Mouse (Mus musculus) CH12.LX (cell line): Measurements from ENCODE around the gene Max. TPM values are rescaled to one million over a fixed set of nuclear protein-coding genes. Genes with fewer than 3 reads are reported as not detected.

Experiments
- DNase-seq: peaks from one replicate; pipeline ENCODE4 v3.0.0-alpha.2; 2013; ENCODE audit errors: extremely low read depth
- H3K27ac ChIP-seq: 2 replicates; pipeline ENCODE4 v1.5.1; 2012; ENCODE audit warnings: low read depth, mild to moderate bottlenecking, control low read depth, moderate library complexity; ENCODE audit not compliant: insufficient read depth
- H3K27me3 ChIP-seq: replicated peaks from 2 replicates; pipeline ENCODE3; 2012; ENCODE audit warnings: inconsistent platforms
- H3K36me3 ChIP-seq, 2 experiments: replicated peaks in 1 of 2; 2 replicates each; pipeline versions ENCODE3 to v1.6.1; 2012; ENCODE audit warnings: inconsistent platforms in 1 of 2, low read length in 1 of 2, mild to moderate bottlenecking in 1 of 2, mixed read lengths in 1 of 2, moderate library complexity in 1 of 2; ENCODE audit not compliant: control insufficient read depth in 1 of 2, insufficient read depth in 1 of 2
- H3K4me1 ChIP-seq, 2 experiments: 2 replicates each; pipeline ENCODE4 v1.6.1; 2012; ENCODE audit warnings: inconsistent platforms in 1 of 2, moderate library complexity in 1 of 2; ENCODE audit not compliant: insufficient read depth in 2 of 2, control insufficient read depth in 1 of 2
- H3K4me2 ChIP-seq: 2 replicates; pipeline ENCODE4 v1.6.1; 2012; ENCODE audit warnings: low read depth, mild to moderate bottlenecking, control low read depth; ENCODE audit not compliant: poor library complexity, insufficient read depth, severe bottlenecking
- H3K4me3 ChIP-seq, 3 experiments: fragments of 150-350 bp in 1 of 3; sonication (generic) in 1 of 3; replicated peaks in 1 of 3; 2 replicates each; pipeline versions ENCODE3 to v1.5.1; 2011 to 2012; ENCODE audit warnings: low read depth in 2 of 3, low read length in 2 of 3, mild to moderate bottlenecking in 2 of 3, moderate library complexity in 2 of 3, control low read depth in 1 of 3, improper control_type of control experiment in 1 of 3, inconsistent platforms in 1 of 3, mixed read lengths in 1 of 3; ENCODE audit not compliant: poor library complexity in 1 of 3
- H3K79me2 ChIP-seq: replicated peaks from 2 replicates; pipeline ENCODE4 v1.6.1; 2012; ENCODE audit warnings: mild to moderate bottlenecking, moderate library complexity; ENCODE audit not compliant: control insufficient read depth, poor library complexity, insufficient read depth, severe bottlenecking; ENCODE audit errors: extremely low read depth
- H3K9ac ChIP-seq: 2 replicates; pipeline ENCODE4 v1.6.1; 2012; ENCODE audit warnings: low read depth, mild to moderate bottlenecking, control low read depth, moderate library complexity; ENCODE audit not compliant: insufficient read depth
- H3K9me3 ChIP-seq: replicated peaks from 2 replicates; pipeline ENCODE3; 2012; ENCODE audit warnings: low read length, inconsistent platforms, mixed read lengths
- BHLHE40 ChIP-seq: IDR thresholded peaks from 2 replicates; pipeline ENCODE4 v1.6.1; 2011; ENCODE audit warnings: mild to moderate bottlenecking, low read depth, low read length, improper control_type of control experiment
- CHD1 ChIP-seq: IDR thresholded peaks from 2 replicates; pipeline ENCODE4 v1.6.1; 2012; ENCODE audit warnings: low read depth, low read length, improper control_type of control experiment, inconsistent platforms
- CHD2 ChIP-seq: IDR thresholded peaks from 2 replicates; pipeline ENCODE4 v1.6.1; 2011; ENCODE audit warnings: low read length, improper control_type of control experiment
- EP300 ChIP-seq: IDR thresholded peaks from 2 replicates; pipeline ENCODE4 v1.6.1; 2011; ENCODE audit warnings: low read length, improper control_type of control experiment
- GABPA ChIP-seq: IDR thresholded peaks from 2 replicates; pipeline ENCODE4 v1.6.1; 2012; ENCODE audit warnings: low read depth, low read length, improper control_type of control experiment, inconsistent platforms; ENCODE audit not compliant: insufficient replicate concordance
- IRF4 ChIP-seq: IDR thresholded peaks from 2 replicates; pipeline ENCODE4 v1.6.1; 2014; ENCODE audit warnings: low read depth, mild to moderate bottlenecking, inconsistent platforms, low read length, improper control_type of control experiment
- JUN ChIP-seq: IDR thresholded peaks from 2 replicates; pipeline ENCODE4 v1.6.1; 2011; ENCODE audit warnings: low read depth, mild to moderate bottlenecking, low read length, improper control_type of control experiment, moderate library complexity; ENCODE audit not compliant: insufficient read depth
- JUND ChIP-seq: conservative IDR thresholded peaks from 2 replicates; pipeline ENCODE4 v1.6.1; 2011; ENCODE audit warnings: low read depth, low read length, improper control_type of control experiment
- KAT2A ChIP-seq: IDR thresholded peaks from 2 replicates; pipeline ENCODE4 v1.6.1; 2012; ENCODE audit warnings: low read length, improper control_type of control experiment, inconsistent platforms; ENCODE audit not compliant: insufficient replicate concordance
- MAFK ChIP-seq: IDR thresholded peaks from 2 replicates; pipeline ENCODE4 v1.6.1; 2011; ENCODE audit warnings: low read length, improper control_type of control experiment; ENCODE audit not compliant: insufficient replicate concordance
- MAX ChIP-seq: IDR thresholded peaks from 2 replicates; pipeline ENCODE4 v1.6.1; 2011; ENCODE audit warnings: low read length, improper control_type of control experiment
- MEF2A ChIP-seq: IDR thresholded peaks from 2 replicates; pipeline ENCODE4 v1.6.1; 2014; ENCODE audit warnings: low read depth, mild to moderate bottlenecking, inconsistent platforms, low read length, improper control_type of control experiment, borderline replicate concordance
- MYC ChIP-seq: IDR thresholded peaks from 2 replicates; pipeline ENCODE4 v1.6.1; 2011; ENCODE audit warnings: low read depth, mild to moderate bottlenecking, improper control_type of control experiment, low read length
- NRF1 ChIP-seq: IDR thresholded peaks from 2 replicates; pipeline ENCODE4 v1.6.1; 2014; ENCODE audit warnings: low read depth, mild to moderate bottlenecking, inconsistent platforms, low read length, improper control_type of control experiment, moderate library complexity
- PAX5 ChIP-seq: IDR thresholded peaks from 2 replicates; pipeline ENCODE4 v1.6.1; 2012; ENCODE audit warnings: low read length, inconsistent platforms, mixed read lengths
- POLR2A ChIP-seq: IDR thresholded peaks from 2 replicates; pipeline ENCODE4 v1.6.1; 2011; ENCODE audit warnings: low read depth, mild to moderate bottlenecking, improper control_type of control experiment, low read length
- POLR2AphosphoS2 ChIP-seq: IDR thresholded peaks from 2 replicates; pipeline ENCODE4 v1.6.1; 2011; ENCODE audit warnings: low read depth, low read length, improper control_type of control experiment
- RAD21 ChIP-seq: IDR thresholded peaks from 2 replicates; pipeline ENCODE4 v1.6.1; 2011; ENCODE audit warnings: low read depth, mild to moderate bottlenecking, low read length, improper control_type of control experiment, moderate library complexity
- RCOR1 ChIP-seq: conservative IDR thresholded peaks from 2 replicates; pipeline ENCODE4 v1.6.1; 2012; ENCODE audit warnings: low read depth, mild to moderate bottlenecking, inconsistent platforms, low read length, improper control_type of control experiment
- SIN3A ChIP-seq: IDR thresholded peaks from 2 replicates; pipeline ENCODE4 v1.6.1; 2012; ENCODE audit warnings: low read length, improper control_type of control experiment, inconsistent platforms
- SMC3 ChIP-seq: IDR thresholded peaks from 2 replicates; pipeline ENCODE4 v1.6.1; 2011; ENCODE audit warnings: low read depth, low read length, improper control_type of control experiment
- TBP ChIP-seq: conservative IDR thresholded peaks from 2 replicates; pipeline ENCODE4 v1.6.1; 2011; ENCODE audit warnings: low read depth, low read length, improper control_type of control experiment
- TCF12 ChIP-seq: IDR thresholded peaks from 2 replicates; pipeline ENCODE4 v1.6.1; 2014; ENCODE audit warnings: low read depth, mild to moderate bottlenecking, inconsistent platforms, low read length, improper control_type of control experiment
- USF2 ChIP-seq: conservative IDR thresholded peaks from 2 replicates; pipeline ENCODE4 v1.6.1; 2011; ENCODE audit warnings: low read depth, low read length, improper control_type of control experiment
- ZC3H11A ChIP-seq: IDR thresholded peaks from 2 replicates; pipeline ENCODE4 v1.6.1; 2012; ENCODE audit warnings: low read depth, mild to moderate bottlenecking, inconsistent platforms, low read length, improper control_type of control experiment
- ZKSCAN1 ChIP-seq: IDR thresholded peaks from 2 replicates; pipeline ENCODE4 v1.6.1; 2012; ENCODE audit warnings: low read depth, inconsistent platforms, low read length, improper control_type of control experiment, borderline replicate concordance
- ZMIZ1 ChIP-seq: IDR thresholded peaks from 2 replicates; pipeline ENCODE4 v1.6.1; 2012; ENCODE audit warnings: low read depth, mild to moderate bottlenecking, inconsistent platforms, low read length, improper control_type of control experiment
- ZNF384 ChIP-seq: IDR thresholded peaks from 2 replicates; pipeline ENCODE4 v1.6.1; 2012; ENCODE audit warnings: low read depth, low read length, improper control_type of control experiment, inconsistent platforms
- dilution Hi-C: fragments of 300-500 bp; cut with MboI; formaldehyde crosslinking; loops from 2 replicates; pipeline ENCODE4 v1.14.3; 2020; ENCODE audit warnings: low sequenced_read_pairs; ENCODE audit not compliant: extremely low pct_unique_long_range_greater_than_20kb, extremely low pct_ligation_motif_present
- in situ Hi-C: fragments of 300-500 bp; cut with MboI; formaldehyde crosslinking; loops from 3 replicates; pipeline ENCODE4 v1.14.3; 2019; ENCODE audit warnings: low sequenced_read_pairs, low pct_ligation_motif_present, low pct_unique_long_range_greater_than_20kb, mixed read lengths
- polyA plus RNA-seq: library from polyadenylated mRNA; unstranded; fragments of >175 nt; gene quantifications from 2 replicates; pipeline ENCODE4 v1.2.1, GENCODE M21; 2012; ENCODE audit warnings: low read depth; ENCODE audit not compliant: insufficient read length
- total RNA-seq, 2 experiments: library from RNA; depleted of rRNA; stranded (reverse); fragments of 300-350 nt in 1 of 2; fragments of >200 nt in 1 of 2; gene quantifications; 2 replicates each; pipeline ENCODE4 v1.2.3; 2012 to 2014

Gene Max
- total and polyA plus RNA-seq, 3 experiments = 23.9 to 128 (median 69.6) TPM

DNA sequence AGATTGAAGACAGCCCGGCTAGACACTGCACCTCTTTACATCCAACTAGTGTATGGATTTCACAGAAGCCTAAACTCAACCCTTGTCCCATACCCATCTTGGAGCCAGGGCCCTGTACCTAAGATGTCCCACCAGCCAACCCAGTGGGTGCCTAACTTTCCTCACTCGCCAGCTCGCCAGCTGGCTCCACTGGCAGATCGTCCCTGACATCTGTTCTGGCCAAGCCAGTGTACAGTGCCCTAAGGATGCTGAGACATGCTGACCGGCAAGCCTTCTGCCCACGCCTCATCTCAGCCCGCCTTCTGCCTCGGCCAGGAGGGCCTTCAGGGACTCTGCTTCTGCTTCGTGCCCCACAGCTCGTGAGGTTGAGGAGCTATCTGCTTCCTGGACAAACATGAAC, 25.8 kb downstream of the Max start:
- Histone ChIP-seq H3K9me3 (no peaks in the 10 kb centered on the region), H3K36me3 (peaks cover 61 to 89% of the 10 kb centered on the region in 2 experiments), H3K4me2 (no peak overlapping the region), H3K27ac (no peak overlapping the region), H3K9ac (no peak overlapping the region), H3K4me1 (peaks cover 4 to 50% of the 10 kb centered on the region in 2 experiments; a peak in 3 of 4 replicates), H3K4me3 (no peak overlapping the region), H3K27me3 (no peaks in the 10 kb centered on the region), H3K79me2 (no peaks in the 10 kb centered on the region; the same call in 1 of the 2 replicates)
- dilution Hi-C loops = no loop called here
- DNase-seq = no peak
- TF ChIP-seq GABPA (no peak), ZNF384 (no peak), TBP (no peak), USF2 (no peak), JUN (no peak)
- in situ Hi-C loops = no loop called here

DNA sequence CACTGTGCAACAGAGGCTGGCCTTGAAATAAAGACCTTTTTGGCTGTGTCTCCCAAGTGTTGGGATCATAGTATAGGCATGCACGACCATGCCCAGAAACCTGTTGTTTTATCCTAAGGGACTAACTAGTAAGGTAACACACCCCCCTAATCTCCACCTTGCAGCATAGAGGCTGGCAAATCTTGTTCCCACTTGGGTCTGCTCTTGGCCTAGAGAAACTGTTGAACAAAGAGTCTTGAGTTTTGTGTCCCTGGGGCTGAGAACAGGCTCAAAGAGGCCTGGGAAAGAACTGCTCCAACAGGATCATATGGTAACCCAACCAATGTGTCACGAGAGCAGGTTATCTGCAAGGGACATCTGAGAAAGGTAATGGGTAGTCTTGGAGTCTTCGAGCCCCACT, 27.6 kb downstream of the Max start:
- dilution Hi-C loops (no loop called here), in situ Hi-C loops (no loop called here)
- Histone ChIP-seq H3K27me3 (no peaks in the 10 kb centered on the region), H3K4me1 (peaks cover 4 to 50% of the 10 kb centered on the region in 2 experiments; a peak in 3 of 4 replicates), H3K4me3 (no peak overlapping the region), H3K79me2 (no peaks in the 10 kb centered on the region), H3K36me3 (peaks cover 44 to 82% of the 10 kb centered on the region in 2 experiments), H3K9ac (no peak overlapping the region), H3K27ac (no peak overlapping the region), H3K9me3 (no peaks in the 10 kb centered on the region), H3K4me2 (no peak overlapping the region)
- no peak for DNase-seq
- TF ChIP-seq ZC3H11A (no peak), TBP (no peak), SMC3 (no peak), POLR2AphosphoS2 (no peak), KAT2A (no peak), MAX (no peak), EP300 (no peak), TCF12 (no peak), ZKSCAN1 (no peak), CHD1 (no peak), IRF4 (no peak)

DNA sequence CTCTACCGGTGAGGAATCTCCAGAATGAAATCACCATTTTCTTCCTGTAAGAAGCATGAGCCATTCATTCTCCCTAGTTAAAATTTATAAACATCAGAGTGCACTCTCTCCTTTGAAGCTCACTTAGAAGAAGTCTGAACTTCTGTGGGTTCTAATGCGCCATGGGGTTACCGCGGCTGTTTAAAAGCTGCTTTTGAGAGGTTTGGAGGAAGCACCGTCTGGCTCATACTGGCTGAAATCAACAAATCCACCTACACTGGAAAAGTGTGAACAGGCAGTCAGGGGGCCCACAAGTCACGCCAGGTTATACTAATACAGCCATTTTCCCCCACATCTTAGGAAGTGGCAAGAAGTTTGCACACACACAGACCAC, 29.3 kb downstream of the Max start:
- in situ Hi-C loops = no loop called here
- dilution Hi-C loops = no loop called here
- H3K27ac ChIP-seq = no peak overlapping the region
- TF ChIP-seq SIN3A = no peak
- no peak for TF ChIP-seq CHD2
- TF ChIP-seq TBP = no peak
- no peak for TF ChIP-seq MYC
- no peak for TF ChIP-seq RCOR1
- no peak for TF ChIP-seq POLR2A
- no peak for TF ChIP-seq NRF1
- no peak for TF ChIP-seq RAD21
- no peak for TF ChIP-seq GABPA
- TF ChIP-seq PAX5 = no peak
- no peak for TF ChIP-seq ZMIZ1
- no peak for TF ChIP-seq SMC3
- TF ChIP-seq JUND = no peak
- no peak for TF ChIP-seq MAFK
- no peak for TF ChIP-seq MEF2A
- no peak for TF ChIP-seq BHLHE40
- TF ChIP-seq EP300 = no peak

More for the DNA sequence above, 29.3 kb downstream of the Max start:
- H3K9me3 ChIP-seq = no peaks in the 10 kb centered on the region
- H3K9ac ChIP-seq = no peak overlapping the region
- H3K27me3 ChIP-seq = no peaks in the 10 kb centered on the region
- no peak overlapping the region for H3K4me2 ChIP-seq
- H3K4me3 ChIP-seq = no peak overlapping the region
- peaks cover 4 to 50% of the 10 kb centered on the region in 2 experiments; a peak in 3 of 4 replicates for H3K4me1 ChIP-seq
- peaks cover 27 to 78% of the 10 kb centered on the region in 2 experiments for H3K36me3 ChIP-seq
- H3K79me2 ChIP-seq = no peaks in the 10 kb centered on the region
- no peak for DNase-seq
